Mouse (Mus musculus): Measurements from ENCODE around the gene Glb1l.

- TF ChIP-seq CTCF (IDR thresholded peaks at IDR 0.05; ENCODE audit: extremely low read depth, insufficient read depth, low read length) (no peak), POLR2A (IDR thresholded peaks at IDR 0.05; ENCODE audit: extremely low read depth, insufficient read depth, low read length) (no peak)
Observed at GRCm38 (mm10) chr1:75160256-75160617, 50.4 kb downstream of the Glb1l start.

All from cortical plate, adult 2 months (tissue).